Mouse (Mus musculus) embryonic facial prominence, embryonic 11.5 days (tissue): Measurements from ENCODE around the gene Sema5b. TPM values are rescaled to one million over a fixed set of nuclear protein-coding genes. Genes with fewer than 3 reads are reported as not detected.
"Not testable (repeated sequence)": the region's sequence is repeated elsewhere in the genome, so short reads cannot be mapped to it uniquely, and the experiment has no call there.

Source experiments
- ATAC-seq: fragments of 200-750 bp; cut with Nextera tagmentation; replicated peaks from 2 replicates; pipeline ENCODE4 v1.8.0; 2017; ENCODE audit warnings: low read depth; ENCODE audit not compliant: insufficient number of reproducible peaks, low FRiP score, low TSS enrichment
- DNase-seq: peaks from one replicate; pipeline ENCODE4 v3.0.0-alpha.2; 2015; ENCODE audit warnings: low spot score
- H3K27ac ChIP-seq: fragments of 300-500 bp; sonication (generic); replicated peaks from 2 replicates; pipeline ENCODE4 v1.5.1; 2014; ENCODE audit warnings: mild to moderate bottlenecking, low read depth, low read length, control low read depth
- H3K27me3 ChIP-seq: fragments of 300-500 bp; sonication (generic); 2 replicates; pipeline ENCODE4 v1.6.1; 2014; ENCODE audit warnings: mild to moderate bottlenecking, low read length, moderate library complexity, mixed read lengths; ENCODE audit not compliant: control insufficient read depth, insufficient read depth
- H3K36me3 ChIP-seq: fragments of 300-500 bp; sonication (generic); replicated peaks from 2 replicates; pipeline ENCODE4 v1.6.1; 2014; ENCODE audit warnings: low read depth, mild to moderate bottlenecking, low read length, moderate library complexity, mixed read lengths; ENCODE audit not compliant: control insufficient read depth, insufficient read depth
- H3K4me1 ChIP-seq: fragments of 300-500 bp; sonication (generic); 2 replicates; pipeline ENCODE4 v1.6.1; 2014; ENCODE audit warnings: low read length, mixed read lengths; ENCODE audit not compliant: control insufficient read depth, insufficient read depth
- H3K4me2 ChIP-seq: fragments of 300-500 bp; sonication (generic); 2 replicates; pipeline ENCODE4 v1.6.1; 2014; ENCODE audit warnings: low read depth, mild to moderate bottlenecking, control low read depth, low read length, moderate library complexity
- H3K4me3 ChIP-seq: fragments of 300-500 bp; sonication (generic); 2 replicates; pipeline ENCODE4 v1.5.1; 2014; ENCODE audit warnings: low read depth, low read length, control low read depth
- H3K9ac ChIP-seq: fragments of 300-500 bp; sonication (generic); replicated peaks from 2 replicates; pipeline ENCODE4 v1.6.1; 2014; ENCODE audit warnings: mild to moderate bottlenecking, control low read depth, low read length
- H3K9me3 ChIP-seq: fragments of 300-500 bp; sonication (generic); replicated peaks from 2 replicates; pipeline ENCODE4 v1.6.1; 2016; ENCODE audit warnings: mild to moderate bottlenecking, low read length, inconsistent platforms, mixed read lengths; ENCODE audit not compliant: control insufficient read depth
- WGBS: fragments of 180-500 bp; shearing (Covaris S2); extraction: QIAGEN DNeasy Blood & Tissue Kit; methylation state at CpG from one replicate; pipeline ENCODE4 v1.1.7; 2014; 5-methylcytosine and 5-hydroxymethylcytosine counted together
- polyA plus RNA-seq: library from polyadenylated mRNA; unstranded; fragments of >200 nt; fragmentation: Nextera tagmentation; extraction: Ambion mirVana; gene quantifications from 2 replicates; pipeline ENCODE4 v1.2.1, GENCODE M21; 2014

Gene Sema5b
- polyA plus RNA-seq, 1 experiment from 2014 or later: 2.9 TPM

DNA sequence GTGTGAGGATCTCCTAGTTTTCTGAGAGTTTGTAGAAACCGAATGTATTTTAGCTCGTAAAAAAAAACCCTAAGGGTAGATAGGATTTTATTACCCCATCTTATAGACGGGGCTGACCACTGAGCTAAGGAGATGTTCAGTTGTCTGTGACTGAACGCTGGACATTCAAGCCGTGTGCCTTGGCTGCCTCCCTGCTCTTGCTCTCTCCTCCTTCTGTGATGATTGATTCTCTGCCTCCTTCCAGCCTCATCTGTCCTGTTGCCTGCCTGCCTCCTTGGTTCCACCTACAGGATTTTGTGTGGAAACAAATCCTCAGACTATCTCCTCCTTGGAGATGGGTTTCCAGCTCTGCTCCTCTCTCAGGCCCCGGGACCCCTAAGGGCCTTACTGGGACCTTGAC, 16.1 kb downstream of the Sema5b start:
- no peaks in the 10 kb centered on the region for H3K4me1 ChIP-seq
- no peak overlapping the region for H3K27ac ChIP-seq
- ATAC-seq (no peak), DNase-seq (no peak)
- no peak overlapping the region for H3K4me3 ChIP-seq
- WGBS: 77% methylated on average over 6 of the region's 6 CpGs
- H3K27me3 ChIP-seq: no peaks in the 10 kb centered on the region
- H3K9ac ChIP-seq: no peak overlapping the region
- no peaks in the 10 kb centered on the region for H3K36me3 ChIP-seq
- H3K9me3 ChIP-seq: no peaks in the 10 kb centered on the region
- H3K4me2 ChIP-seq: no peak overlapping the region

- H3K27me3 ChIP-seq: no peaks in the 10 kb centered on the region
- WGBS: 72% methylated on average over 6 of the region's 6 CpGs
- H3K36me3 ChIP-seq: no peaks in the 10 kb centered on the region
- H3K27ac ChIP-seq: no peak overlapping the region
- ATAC-seq (no peak), DNase-seq (no peak)
- H3K9me3 ChIP-seq: no peaks in the 10 kb centered on the region
- no peak overlapping the region for H3K4me2 ChIP-seq
- no peaks in the 10 kb centered on the region for H3K4me1 ChIP-seq
- no peak overlapping the region for H3K9ac ChIP-seq
- no peak overlapping the region for H3K4me3 ChIP-seq
These were observed 20.6 kb downstream of the Sema5b start for GRCm38 (mm10) chr16:35561541-35561940.

- peak; percentile 73; the same call in 1 of the 2 replicates for ATAC-seq
- H3K9ac ChIP-seq: no peak overlapping the region
These were observed 23.4 kb downstream of the Sema5b start for GRCm38 (mm10) chr16:35564246-35564905.

DNA sequence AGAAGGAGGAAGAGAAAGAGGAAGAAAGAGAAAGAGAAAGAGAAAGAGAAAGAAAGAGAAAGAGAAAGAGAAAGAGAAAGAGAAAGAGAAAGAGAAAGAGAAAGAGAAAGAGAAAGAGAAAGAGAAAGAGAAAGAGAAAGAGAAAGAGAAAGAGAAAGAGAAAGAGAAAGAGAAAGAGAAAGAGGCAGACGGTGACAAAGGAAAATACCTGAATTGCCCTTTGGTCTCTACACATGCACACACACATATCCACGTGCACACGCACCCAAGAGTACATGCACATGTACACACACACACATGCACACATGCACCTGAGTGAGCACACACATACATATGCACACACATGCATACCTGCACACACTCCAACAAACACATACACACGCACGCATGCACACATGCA, 24.7 kb downstream of the Sema5b start:
- H3K4me1 ChIP-seq, H3K4me2 ChIP-seq, H3K27me3 ChIP-seq, H3K9me3 ChIP-seq, H3K4me3 ChIP-seq, H3K9ac ChIP-seq, H3K36me3 ChIP-seq, ATAC-seq, DNase-seq, H3K27ac ChIP-seq: not testable (repeated sequence)
- 90% methylated on average over 5 of the region's 5 CpGs for WGBS

More at GRCm38 (mm10) chr16:35564246-35564905, 23.4 kb downstream of the Sema5b start:
- H3K36me3 ChIP-seq: no peaks in the 10 kb centered on the region
- no peak overlapping the region for H3K27ac ChIP-seq
- no peak overlapping the region for H3K4me2 ChIP-seq
- H3K4me1 ChIP-seq: no peaks in the 10 kb centered on the region
- no peaks in the 10 kb centered on the region for H3K27me3 ChIP-seq
- H3K9me3 ChIP-seq: no peaks in the 10 kb centered on the region
- peak; percentile 77 for DNase-seq
- H3K4me3 ChIP-seq: no peak overlapping the region
- 61% methylated on average over 22 of the region's 22 CpGs for WGBS

DNA sequence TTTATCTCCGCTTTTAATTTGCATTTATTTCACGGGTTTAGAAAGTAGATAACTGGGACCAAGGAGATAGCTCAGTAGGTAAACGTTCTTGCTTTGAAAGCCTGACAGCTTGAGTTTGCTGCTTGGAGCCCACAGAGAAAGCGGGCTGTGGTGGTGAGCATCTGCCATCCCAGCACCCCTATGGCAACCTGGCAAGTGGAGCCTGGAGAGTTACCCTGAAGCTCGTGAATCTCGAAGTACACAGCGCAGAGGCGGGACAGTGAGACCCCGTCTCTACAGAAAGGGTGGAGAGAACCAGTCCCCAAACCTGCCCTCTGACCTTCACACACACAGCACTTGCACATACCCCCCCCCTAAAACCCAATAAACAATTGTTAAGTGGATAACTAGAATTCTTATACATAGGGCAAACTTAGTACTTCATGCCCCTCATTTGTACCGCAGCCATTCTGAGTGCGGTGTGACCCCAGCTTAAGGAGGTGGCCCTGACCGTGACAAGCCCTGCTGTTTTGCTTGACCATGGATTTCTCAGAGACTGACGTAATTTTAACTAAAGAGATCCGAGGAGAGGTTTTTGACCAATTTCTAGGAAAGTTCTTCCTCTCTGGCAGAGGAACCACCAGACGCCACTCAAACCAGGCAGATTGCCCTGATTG, 27.4 kb downstream of the Sema5b start:
- Histone ChIP-seq H3K9ac (no peak overlapping the region), H3K9me3 (no peaks in the 10 kb centered on the region), H3K27ac (no peak overlapping the region), H3K4me1 (no peaks in the 10 kb centered on the region), H3K36me3 (no peaks in the 10 kb centered on the region), H3K27me3 (no peaks in the 10 kb centered on the region), H3K4me2 (no peak overlapping the region), H3K4me3 (no peak overlapping the region)
- DNase-seq (no peak), ATAC-seq (no peak)
- WGBS: 76% methylated on average over 15 of the region's 15 CpGs

DNA sequence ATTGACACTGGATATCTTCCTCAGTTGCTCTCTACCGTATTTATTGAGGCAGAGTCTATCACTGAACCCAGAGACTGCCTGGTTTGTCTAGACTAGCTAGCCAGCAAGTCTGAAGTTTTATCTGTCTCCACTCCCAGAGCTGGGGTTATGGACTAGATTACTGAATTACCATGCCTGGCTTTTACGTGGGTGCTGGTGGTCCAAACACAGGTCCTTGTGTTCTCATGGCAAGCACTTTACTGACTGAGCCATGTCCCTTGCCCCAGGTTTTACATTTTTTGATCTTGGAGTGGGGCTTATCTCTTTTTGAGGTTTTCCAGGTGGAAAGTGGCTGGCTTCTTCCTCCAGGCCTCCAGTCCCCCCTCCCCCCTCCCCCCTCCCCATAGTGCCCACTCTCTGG, 28.4 kb downstream of the Sema5b start:
- Histone ChIP-seq H3K36me3 (no peaks in the 10 kb centered on the region), H3K27me3 (no peaks in the 10 kb centered on the region), H3K4me2 (no peak overlapping the region), H3K27ac (no peak overlapping the region), H3K4me1 (no peaks in the 10 kb centered on the region), H3K9me3 (no peaks in the 10 kb centered on the region), H3K4me3 (no peak overlapping the region), H3K9ac (no peak overlapping the region)
- ATAC-seq (no peak), DNase-seq (no peak)
- WGBS: 65% methylated on average over 2 of the region's 2 CpGs

- H3K9ac ChIP-seq: no peak overlapping the region
- H3K27me3 ChIP-seq: no peaks in the 10 kb centered on the region
- H3K9me3 ChIP-seq: no peaks in the 10 kb centered on the region
- H3K36me3 ChIP-seq: no peaks in the 10 kb centered on the region
- 64% methylated on average over 9 of the region's 9 CpGs for WGBS
- no peak overlapping the region for H3K27ac ChIP-seq
- no peak for DNase-seq
- H3K4me3 ChIP-seq: no peak overlapping the region
- H3K4me2 ChIP-seq: no peak overlapping the region
- H3K4me1 ChIP-seq: no peaks in the 10 kb centered on the region
- no peak for ATAC-seq
These were observed 28.8 kb downstream of the Sema5b start for GRCm38 (mm10) chr16:35569758-35570157.

DNA sequence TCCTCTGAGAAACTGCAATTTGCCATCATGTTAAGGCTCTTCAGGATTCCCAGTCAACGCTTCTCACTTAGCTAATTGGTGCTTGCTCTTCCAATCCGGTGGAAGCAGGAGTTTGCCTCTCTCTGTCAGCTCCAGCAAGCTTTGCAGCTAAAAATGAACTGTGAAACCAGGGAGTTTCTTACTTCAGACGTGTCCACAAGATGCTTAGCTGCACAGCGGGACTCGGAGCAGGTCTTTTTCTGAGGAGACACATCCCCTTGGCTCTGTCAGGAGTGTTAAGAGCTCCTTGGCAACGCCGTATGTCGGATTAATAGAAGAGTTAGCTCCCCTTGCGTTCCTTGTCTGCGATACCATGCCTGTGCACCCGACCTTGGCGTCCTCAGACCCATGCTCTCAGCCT, 29.7 kb downstream of the Sema5b start:
- DNase-seq (no peak), ATAC-seq (no peak)
- Histone ChIP-seq H3K4me1 (no peaks in the 10 kb centered on the region), H3K36me3 (no peaks in the 10 kb centered on the region), H3K27ac (no peak overlapping the region), H3K4me3 (no peak overlapping the region), H3K27me3 (no peaks in the 10 kb centered on the region), H3K9me3 (no peaks in the 10 kb centered on the region), H3K9ac (no peak overlapping the region), H3K4me2 (no peak overlapping the region)
- WGBS: 63% methylated on average over 12 of the region's 12 CpGs
